Mouse (Mus musculus): ENCODE measurements around the gene Pld4.

Pld4 gene

DNA sequence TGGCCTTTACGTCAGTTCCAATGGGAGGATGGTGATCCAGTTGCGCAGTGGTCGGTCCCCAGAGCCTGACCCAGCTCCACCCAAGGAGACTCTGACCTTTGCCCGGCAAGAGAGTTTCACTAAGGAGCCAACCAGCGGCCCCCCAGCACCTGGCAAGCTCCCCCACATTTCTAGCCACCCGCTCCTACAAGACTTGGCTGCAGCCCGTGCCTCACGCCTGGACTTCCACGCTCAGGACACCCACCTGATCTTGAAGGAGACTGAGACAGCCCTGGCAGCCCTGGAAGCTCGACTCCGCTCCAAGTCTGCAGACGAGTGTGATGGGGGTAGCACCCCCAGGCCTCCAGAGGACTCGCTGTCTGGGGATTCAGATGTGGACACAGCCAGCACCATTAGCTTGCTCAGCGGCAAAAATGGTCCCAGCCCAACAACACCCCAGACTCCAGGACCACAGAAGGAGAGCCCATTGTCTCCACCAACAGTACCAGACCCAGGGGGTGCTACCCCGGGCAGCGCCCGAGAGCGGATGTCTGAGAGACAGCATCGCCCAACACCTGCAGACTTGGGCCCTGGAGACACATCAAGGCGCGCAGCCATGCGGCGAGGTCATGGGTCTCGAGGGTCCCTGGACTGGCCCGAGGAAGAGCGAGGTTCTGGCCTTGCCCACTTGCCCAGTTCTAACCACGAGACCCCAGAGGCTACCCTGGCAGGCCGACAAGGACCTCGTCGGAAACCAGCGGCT, 22.0 kb upstream of the Pld4 start:
- peak in 1 of 2 experiments; percentile 69 for DNase-seq

GRCm38 (mm10) chr12:112739023-112739568, 21.4 kb upstream of the Pld4 start:
- peak in 1 of 2 experiments; percentile 36 for DNase-seq

GRCm38 (mm10) chr12:112742768-112743167, 17.7 kb upstream of the Pld4 start:
- peak in 1 of 2 experiments; percentile 43 for DNase-seq

DNA sequence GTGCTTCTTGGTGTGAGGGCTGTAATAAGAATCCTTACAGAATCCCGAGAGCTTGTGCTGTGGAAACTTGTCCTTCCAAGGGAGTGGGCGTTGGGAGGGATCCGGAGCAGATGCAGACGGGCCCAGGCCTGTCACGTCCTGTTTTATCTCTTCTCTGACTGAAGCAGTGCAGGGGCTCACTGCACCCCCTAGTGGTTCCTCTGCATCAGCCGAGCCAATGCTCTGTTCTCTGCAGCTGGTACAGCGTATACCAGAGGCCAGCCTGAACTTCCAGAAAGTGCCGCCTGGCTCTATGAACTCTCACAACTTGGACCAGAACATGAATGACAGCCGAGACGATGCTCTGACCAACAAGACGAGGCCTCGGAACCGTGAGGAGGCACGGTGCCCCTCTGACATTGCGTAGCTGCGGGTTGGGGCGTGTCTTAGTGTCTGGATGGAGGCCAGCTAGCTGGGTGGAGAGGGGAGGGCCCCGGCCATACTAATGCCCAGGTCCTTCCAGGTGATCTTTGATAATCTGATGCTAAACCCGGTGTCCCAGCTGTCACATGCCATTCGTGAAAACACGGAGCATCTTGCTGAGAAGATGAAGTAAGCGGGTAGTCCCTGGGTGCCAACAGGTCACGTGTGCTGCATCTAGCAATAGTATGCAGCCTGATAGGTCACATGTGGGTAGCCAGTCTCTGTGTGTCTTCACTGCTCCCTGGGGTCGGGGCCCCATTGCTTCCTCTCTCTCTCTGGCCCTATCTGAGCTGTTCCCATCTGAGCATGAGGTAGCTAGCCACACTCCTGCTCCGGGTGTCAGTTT, 17.1 kb upstream of the Pld4 start:
- DNase-seq: peak; percentile 83 to 85

GRCm38 (mm10) chr12:112744211-112744610, 16.2 kb upstream of the Pld4 start:
- peak in 1 of 2 experiments; percentile 43 for DNase-seq

DNA sequence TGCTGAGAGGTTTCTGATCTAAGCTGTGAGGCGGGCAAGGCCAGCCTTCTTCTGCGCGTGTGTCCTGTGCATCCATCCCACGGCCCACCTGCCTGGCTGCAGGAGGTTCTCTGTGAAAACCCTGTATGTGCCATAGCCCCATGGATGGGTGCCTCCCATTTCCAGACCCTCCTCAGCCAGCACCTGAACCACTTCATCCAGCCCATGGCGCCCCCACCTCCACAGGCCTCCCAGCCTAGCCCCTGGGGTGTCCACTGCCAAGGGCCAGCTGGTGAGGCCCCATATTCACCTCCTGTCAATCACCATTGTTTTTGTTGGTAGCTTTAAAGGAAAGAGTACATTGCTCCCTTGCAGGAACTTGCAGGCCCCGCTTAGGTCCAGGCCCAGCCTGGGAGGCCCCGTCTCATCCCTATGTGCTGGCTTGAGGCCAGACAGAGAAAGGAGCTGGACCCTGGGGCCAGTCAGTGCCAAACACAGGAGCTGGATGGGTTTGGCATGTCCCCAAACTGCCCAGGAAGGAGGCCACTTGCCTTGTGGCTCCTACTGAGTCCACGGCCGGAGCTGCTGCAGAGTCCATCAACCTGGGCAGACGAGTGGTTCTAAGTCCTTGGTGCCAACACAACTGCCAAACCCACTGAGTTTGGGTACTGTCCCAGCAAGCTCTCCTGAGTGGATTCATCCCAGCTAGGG, 15.4 kb upstream of the Pld4 start:
- peak; percentile 33 to 78 for DNase-seq

DNA sequence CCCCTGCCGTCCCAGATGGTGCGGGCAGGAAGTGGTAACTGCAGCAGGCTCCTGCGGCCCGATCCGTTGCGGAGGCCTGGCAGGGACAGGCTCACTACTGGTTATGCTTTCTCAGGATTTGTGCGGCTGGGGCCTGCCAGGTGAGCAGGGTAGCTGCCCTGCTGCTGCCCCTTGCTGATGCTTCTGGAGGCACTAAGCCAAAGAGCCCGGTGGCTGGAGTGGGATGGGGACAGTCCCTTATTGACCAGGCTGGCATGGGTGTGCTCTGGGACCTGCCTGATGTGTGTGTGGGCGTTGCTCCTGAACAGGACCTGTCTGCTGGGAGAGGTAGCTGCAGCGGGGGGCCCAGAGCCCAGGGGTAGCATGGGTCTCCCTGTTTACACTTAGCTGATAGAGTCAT, 14.7 kb upstream of the Pld4 start:
- peak in 1 of 2 experiments; percentile 34 for DNase-seq

DNA sequence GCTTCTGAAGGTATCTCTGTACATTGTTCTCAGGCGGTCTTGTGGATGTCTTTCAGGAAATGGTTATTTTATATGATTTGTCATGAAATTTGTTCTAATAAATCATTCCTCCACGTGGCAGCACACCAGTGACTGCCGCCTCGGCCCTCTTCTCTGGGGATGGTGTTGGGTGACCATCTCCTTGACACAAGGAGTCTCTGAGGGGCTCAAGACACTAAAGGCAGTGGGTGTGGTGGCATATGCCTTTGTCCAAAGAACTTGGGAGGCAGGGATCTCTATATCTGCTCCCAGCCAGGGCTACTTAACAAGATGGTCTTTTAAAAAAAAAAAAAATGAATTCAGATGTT, 14.0 kb upstream of the Pld4 start:
- no peak for DNase-seq

DNA sequence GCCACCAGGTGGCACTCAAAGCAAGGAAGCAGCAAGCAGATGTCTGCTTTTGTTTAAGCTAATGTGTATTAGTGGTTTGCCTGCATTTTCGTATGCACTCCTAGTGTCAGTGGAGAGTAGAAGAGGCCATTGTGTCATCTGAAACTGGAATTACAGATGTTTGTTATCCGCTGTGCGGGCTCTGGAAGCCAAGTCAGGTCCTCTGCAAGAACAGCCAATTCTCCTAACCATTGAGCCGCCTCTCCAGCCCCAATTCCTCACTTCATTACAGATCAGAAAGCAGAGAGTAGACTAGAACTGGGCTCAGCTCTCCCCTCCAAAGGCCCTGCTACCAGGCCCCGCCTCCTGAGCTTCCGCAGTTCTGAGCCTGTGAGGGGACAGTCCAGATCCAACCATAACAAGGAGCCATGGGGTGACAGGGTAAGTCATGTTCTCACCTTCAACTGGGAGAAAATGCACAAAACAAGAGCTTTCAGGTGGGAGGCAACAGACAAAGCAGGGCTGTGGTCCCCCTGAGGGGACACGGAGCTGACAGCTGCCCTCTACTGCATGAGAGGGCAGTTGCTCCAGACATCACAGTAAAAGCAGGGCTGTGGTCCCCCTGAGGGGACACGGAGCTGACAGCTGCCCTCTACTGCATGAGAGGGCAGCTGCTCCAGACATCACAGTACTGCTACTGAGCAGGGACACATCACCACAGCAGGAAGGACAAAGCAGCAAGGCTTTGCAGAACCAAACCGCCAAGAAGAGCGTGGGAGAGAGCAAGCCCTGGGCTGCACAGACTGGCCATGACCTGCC, 13.4 kb upstream of the Pld4 start:
- DNase-seq: peak; percentile 14 to 51

DNA sequence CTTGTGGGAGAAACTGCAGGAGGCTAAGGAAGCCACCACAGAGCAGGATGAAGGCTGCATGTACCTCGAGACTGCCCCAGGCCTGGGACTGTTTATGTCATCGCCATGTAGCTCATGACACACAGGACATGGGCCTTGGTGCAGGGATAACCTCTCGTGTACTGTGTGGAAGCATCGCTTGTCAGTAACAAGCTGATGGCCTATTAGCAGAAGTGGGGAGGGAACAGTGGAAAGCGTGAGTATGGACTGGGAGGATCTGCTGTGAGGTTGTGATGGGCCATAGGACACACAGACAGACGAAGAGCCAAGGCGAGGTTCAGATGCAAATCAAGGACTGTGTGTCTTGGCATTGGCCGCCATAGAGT, 12.9 kb upstream of the Pld4 start:
- peak in 1 of 2 experiments; percentile 43 for DNase-seq

DNA sequence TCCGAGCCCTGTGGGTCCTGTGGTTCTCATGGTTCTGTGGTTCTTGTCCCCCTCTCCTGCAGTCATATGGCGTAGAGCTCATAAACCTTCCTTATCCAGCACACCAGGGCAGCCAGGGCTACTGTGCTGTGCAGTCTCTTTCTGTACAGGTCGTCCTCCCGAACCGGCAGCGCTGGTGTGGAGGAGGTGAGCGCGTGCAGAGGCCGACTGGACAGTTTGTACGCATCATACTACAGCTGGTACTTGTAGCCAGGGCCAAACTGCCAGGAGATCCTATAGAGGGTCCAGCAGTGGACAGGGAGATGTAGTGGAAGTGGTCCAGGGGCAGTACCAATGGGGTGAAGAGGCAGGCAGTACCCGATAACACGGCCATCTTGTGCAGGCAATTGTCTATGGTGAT, 9.5 kb upstream of the Pld4 start:
- DNase-seq: peak in 1 of 2 experiments; percentile 18

GRCm38 (mm10) chr12:112752399-112752798, 8.1 kb upstream of the Pld4 start:
- no peak for DNase-seq

DNA sequence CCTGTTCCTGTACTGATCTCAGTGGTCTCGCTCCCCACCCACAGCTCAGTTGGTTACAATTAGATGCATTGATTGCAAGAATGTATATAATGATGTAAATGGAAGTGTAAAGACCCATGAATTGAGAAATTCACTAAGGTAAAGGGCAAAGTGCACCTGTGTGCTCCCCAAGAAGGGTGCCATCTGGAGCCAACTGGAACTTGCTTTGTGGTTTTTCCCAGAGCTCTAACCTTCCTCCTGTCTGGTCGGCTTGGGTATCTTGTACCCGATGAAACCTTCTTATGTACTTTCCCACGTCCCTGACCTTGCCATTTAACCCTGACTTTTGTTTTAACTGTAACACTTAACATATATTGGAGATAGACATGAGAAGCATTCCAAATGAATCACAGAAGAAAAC, 4.6 kb upstream of the Pld4 start:
- no peak for DNase-seq

- DNase-seq: no peak
Observed at GRCm38 (mm10) chr12:112757896-112758295, 2.6 kb upstream of the Pld4 start.

DNA sequence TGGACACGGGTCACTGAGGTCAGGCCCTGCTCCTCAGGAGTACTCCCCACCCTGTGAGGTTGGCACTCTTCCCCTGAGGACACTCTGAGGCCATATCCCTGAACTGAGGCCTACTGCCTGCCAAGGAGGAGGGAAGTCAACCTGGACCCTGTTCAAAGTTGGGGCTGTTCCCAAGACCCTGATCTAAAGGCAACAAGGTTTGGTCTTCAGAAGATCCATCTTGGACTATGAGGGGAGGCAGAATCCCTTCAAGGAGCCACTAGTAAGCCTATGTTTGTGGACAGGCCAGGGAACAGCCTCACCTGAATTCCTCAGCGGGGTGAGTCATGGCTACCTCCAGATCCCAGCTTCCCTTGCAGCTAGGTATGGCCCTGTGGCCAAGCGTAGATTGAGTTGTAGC, 984 bp upstream of the Pld4 start:
- DNase-seq: no peak

- DNase-seq: no peak
Observed at GRCm38 (mm10) chr12:112761411-112761810, 956 bp downstream of the Pld4 start.

DNA sequence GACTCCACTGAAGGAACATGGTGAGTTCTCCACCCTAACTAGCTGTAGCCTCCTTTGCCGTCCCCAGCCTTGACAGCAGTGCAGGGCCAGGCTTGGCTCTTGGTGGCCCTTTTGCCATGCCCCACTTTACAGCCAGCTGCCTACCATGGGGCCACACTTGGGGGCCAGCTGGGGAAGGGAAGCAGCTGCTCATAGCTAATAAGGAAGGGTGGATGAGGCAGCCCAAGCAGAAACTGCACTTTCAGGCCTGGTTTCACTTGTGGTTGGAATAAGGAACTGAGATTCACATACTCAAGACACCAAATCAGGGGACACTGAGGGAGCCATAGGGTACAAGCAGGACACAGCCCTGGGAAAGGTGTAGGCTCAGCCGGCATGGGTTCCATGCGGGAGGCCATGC, 1.6 kb downstream of the Pld4 start:
- DNase-seq: no peak

- peak in 1 of 2 experiments; percentile 16 for DNase-seq
Observed at GRCm38 (mm10) chr12:112763176-112763575, 2.7 kb downstream of the Pld4 start.

DNA sequence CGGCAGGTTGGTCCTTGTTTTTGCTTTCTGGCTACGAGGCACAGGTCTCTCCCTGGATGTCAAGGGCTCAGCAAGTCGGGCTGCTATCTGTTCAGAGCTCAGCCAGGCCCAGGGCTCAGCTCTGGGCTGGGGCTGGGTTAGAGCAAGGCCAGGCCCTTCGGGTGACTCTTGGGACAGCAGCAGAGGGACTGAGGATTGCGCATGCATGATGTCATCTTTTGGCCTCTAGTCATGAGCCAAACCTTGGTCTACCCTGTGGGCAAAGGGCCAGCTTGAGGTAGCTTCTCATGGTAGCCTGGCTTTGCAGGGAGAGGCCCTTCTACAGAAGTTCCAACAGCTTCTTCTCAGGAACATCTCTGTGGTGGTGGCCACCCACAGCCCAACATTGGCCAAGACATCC, 3.7 kb downstream of the Pld4 start:
- peak in 1 of 2 experiments; percentile 27 for DNase-seq

DNA sequence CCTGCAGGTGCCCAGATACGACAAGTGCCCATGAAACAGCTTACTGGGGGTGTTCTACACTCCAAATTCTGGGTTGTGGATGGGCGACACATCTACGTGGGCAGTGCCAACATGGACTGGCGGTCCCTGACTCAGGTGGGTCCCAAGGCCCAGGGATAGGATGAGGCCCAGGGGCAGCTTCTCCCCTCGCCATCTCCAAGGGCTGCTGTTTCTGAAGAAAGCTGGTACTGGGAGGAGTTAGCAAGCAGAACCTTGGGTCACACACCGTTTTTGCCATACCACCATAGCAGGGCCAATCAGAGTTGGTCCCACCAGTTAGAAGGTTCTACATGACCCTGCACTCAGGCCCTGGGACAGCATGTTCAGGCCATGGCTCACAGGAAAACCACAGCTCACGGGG, 4.5 kb downstream of the Pld4 start:
- peak in 1 of 2 experiments; percentile 15 for DNase-seq

- no peak for DNase-seq
Observed at GRCm38 (mm10) chr12:112766586-112766985, 6.1 kb downstream of the Pld4 start.

All from kidney, postnatal 25 days (tissue).